ENCODE assay signal across 11 mouse cellular contexts in the genomic region with DNA sequence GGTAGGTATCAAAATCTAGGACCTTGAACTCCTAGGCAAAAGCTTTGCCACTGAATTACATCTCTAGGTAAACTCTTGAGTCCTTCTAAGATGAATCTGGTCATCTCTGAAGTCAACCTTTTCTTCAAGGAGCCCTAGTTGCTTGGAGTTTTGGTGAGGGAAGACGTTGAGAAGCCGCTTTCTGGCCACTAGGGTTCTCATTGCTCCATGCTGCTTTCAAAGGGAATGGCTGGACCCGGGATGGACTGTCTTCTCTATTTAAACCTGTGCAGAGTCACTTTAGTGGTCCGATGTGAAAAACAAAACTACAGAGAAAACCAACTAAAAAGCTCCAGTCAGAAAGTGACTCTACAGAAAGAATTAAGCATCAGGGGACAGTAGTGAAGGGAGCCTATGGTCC. TPM values are rescaled to one million over a fixed set of nuclear protein-coding genes. Genes with fewer than 3 reads are reported as not detected.
DNase-seq lines count a peak whose midpoint lies in the region; ATAC-seq and TF ChIP-seq lines count a peak whose summit lies in the region.
"Had no signal": no experiment of that assay in that cellular context is flagged by ENCODE, and none has a peak within 500 bp of the region (broad histone marks: within the 10 kb centered on the region; RNA-seq: fewer than 3 reads in every experiment).

No protein-coding gene starts in this region.

- TF ChIP-seq POLR2A in limb, embryonic 14.5 days (IDR thresholded peaks at IDR 0.05; ENCODE audit: borderline replicate concordance, extremely low read depth, insufficient read depth, insufficient read length), result no peak

- no peak overlapping the region for H3K4me2 ChIP-seq in limb, embryonic 14.5 days (replicated peaks; ENCODE audit: low read depth, low read length, severe bottlenecking)

- no peaks in the 10 kb centered on the region for H3K9me3 ChIP-seq in limb, embryonic 14.5 days (ENCODE audit: control insufficient read depth, low read length)
- no peaks in the 10 kb centered on the region for H3K9me3 ChIP-seq in limb, embryonic 10.5 days (replicated peaks)

- 45% methylated on average over 4 of the region's 4 CpGs for WGBS in limb, embryonic 14.5 days
- WGBS in limb, embryonic 10.5 days, result 47% methylated on average over 4 of the region's 4 CpGs

- H3K36me3 ChIP-seq in limb, embryonic 14.5 days (ENCODE audit: control insufficient read depth, insufficient read depth, low read length), result no peaks in the 10 kb centered on the region
- H3K36me3 ChIP-seq in limb, embryonic 10.5 days, result no peaks in the 10 kb centered on the region

- no peak for DNase-seq in gastrocnemius, adult 2 months
- no peak for DNase-seq in gastrocnemius, postnatal 10 days
- peak; percentile 22 for DNase-seq in limb, embryonic 14.5 days (ENCODE audit: low spot score)
- DNase-seq in limb, embryonic 10.5 days (ENCODE audit: low spot score), result no peak
- peak; percentile 40 for DNase-seq in ES-CJ7 (ENCODE audit: low read depth, low spot score)
- DNase-seq in embryo, embryonic 10.5 days (ENCODE audit: low spot score), result peak; percentile 39
- no peak for DNase-seq in cerebellum, postnatal 36 days
- no peak for DNase-seq in heart, adult 9 months (ENCODE audit: low spot score in 2 of 2)
- DNase-seq: cerebellum, adult 9-10 months; thymus, postnatal 4 days had no signal

- no peak overlapping the region for H3K4me3 ChIP-seq in gastrocnemius, adult 2 months
- H3K4me3 ChIP-seq in limb, embryonic 14.5 days (replicated peaks; ENCODE audit: low read length), result no peak overlapping the region
- no peak overlapping the region for H3K4me3 ChIP-seq in limb, embryonic 10.5 days

- H3K27ac ChIP-seq in gastrocnemius, adult 2 months, result no peak overlapping the region
- H3K27ac ChIP-seq in limb, embryonic 14.5 days (replicated peaks; ENCODE audit: low read depth, low read length), result no peak overlapping the region
- no peak overlapping the region for H3K27ac ChIP-seq in limb, embryonic 10.5 days

- no peak for ATAC-seq in limb, embryonic 14.5 days (ENCODE audit: low FRiP score, low read depth)

- TF ChIP-seq CTCF in gastrocnemius, adult 2 months (IDR thresholded peaks at IDR 0.05), result peak; percentile 44

- H3K27me3 ChIP-seq in limb, embryonic 14.5 days (ENCODE audit: control insufficient read depth, insufficient read depth, low read length), result no peaks in the 10 kb centered on the region
- H3K27me3 ChIP-seq in limb, embryonic 10.5 days (ENCODE audit: low read depth, poor library complexity, severe bottlenecking), result no peaks in the 10 kb centered on the region

- H3K9ac ChIP-seq in limb, embryonic 14.5 days (ENCODE audit: low read depth, low read length, severe bottlenecking), result no peak overlapping the region

- no peaks in the 10 kb centered on the region for H3K4me1 ChIP-seq in limb, embryonic 14.5 days (ENCODE audit: control insufficient read depth, insufficient read depth, low read length)
- no peaks in the 10 kb centered on the region for H3K4me1 ChIP-seq in limb, embryonic 10.5 days

- intact Hi-C loops in gastrocnemius, adult 2 months (cut with DNase I), result loop anchor here (5.0 kb wide), 1 partner anchor 168 kb away; no protein-coding TSS in a partner anchor

RNA-seq across cellular contexts. Expression of a gene that starts 18.4 kb away (rescaled TPM):
- not detected for total RNA-seq in gastrocnemius, adult 2 months (2021)
- not detected for total RNA-seq in gastrocnemius, postnatal 10 days (2021)
- polyA plus RNA-seq in limb, embryonic 14.5 days (2012; rRNA removed), result not detected in 2 replicates
- polyA plus RNA-seq in limb, embryonic 14.5 days (2014; fragmentation: Nextera tagmentation; extraction: Ambion mirVana), result not detected in 2 replicates
- not detected in 2 replicates for polyA plus RNA-seq in limb, embryonic 10.5 days (2016; fragmentation: Nextera tagmentation; extraction: Ambion mirVana)
- polyA plus RNA-seq: lung, embryonic 16.5 days had no signal

RNA-seq across cellular contexts. Expression of a gene that starts 24.4 kb away (rescaled TPM):
- not detected for total RNA-seq in gastrocnemius, adult 2 months (2021)
- not detected for total RNA-seq in gastrocnemius, postnatal 10 days (2021)
- polyA plus RNA-seq in limb, embryonic 14.5 days (2012; rRNA removed), result not detected in 2 replicates
- not detected in 2 replicates for polyA plus RNA-seq in limb, embryonic 14.5 days (2014; fragmentation: Nextera tagmentation; extraction: Ambion mirVana)
- not detected in 2 replicates for polyA plus RNA-seq in limb, embryonic 10.5 days (2016; fragmentation: Nextera tagmentation; extraction: Ambion mirVana)
- polyA plus RNA-seq: lung, embryonic 16.5 days had no signal

Comparison
In these comparisons a context has a peak if more than half of its experiments do, and no peak if none do; other contexts are left out.
1. DNase-seq: peak in limb, embryonic 14.5 days (single experiment), ES-CJ7 (single experiment) and embryo, embryonic 10.5 days (single experiment); none in gastrocnemius, adult 2 months (single experiment), gastrocnemius, postnatal 10 days (single experiment), limb, embryonic 10.5 days (single experiment), cerebellum, postnatal 36 days (0 of 2) and heart, adult 9 months (0 of 2).